Mouse (Mus musculus) embryonic facial prominence, embryonic 14.5 days (tissue): ENCODE data around the gene Ppan. TPM values are rescaled to one million over a fixed set of nuclear protein-coding genes. Genes with fewer than 3 reads are reported as not detected.

Experiments
- ATAC-seq: fragments of 200-750 bp; cut with Nextera tagmentation; 2 replicates; pipeline ENCODE4 v1.8.0; 2017; ENCODE audit warnings: low read depth, moderate number of reproducible peaks, moderate TSS enrichment
- DNase-seq: peaks from one replicate; pipeline ENCODE4 v3.0.0-alpha.2; 2015; ENCODE audit warnings: low spot score
- H3K27ac ChIP-seq: fragments of 300-500 bp; sonication (generic); replicated peaks from 2 replicates; pipeline ENCODE4 v1.5.1; 2014; ENCODE audit warnings: low read depth, mild to moderate bottlenecking, low read length, moderate library complexity
- H3K27me3 ChIP-seq: fragments of 300-500 bp; sonication (generic); replicated peaks from 2 replicates; pipeline ENCODE4 v1.6.1; 2014; ENCODE audit warnings: low read length; ENCODE audit not compliant: control insufficient read depth, insufficient read depth
- H3K36me3 ChIP-seq: fragments of 300-500 bp; sonication (generic); 2 replicates; pipeline ENCODE4 v1.6.1; 2014; ENCODE audit warnings: low read length, mixed read lengths; ENCODE audit not compliant: control insufficient read depth, insufficient read depth
- H3K4me1 ChIP-seq: fragments of 300-500 bp; sonication (generic); 2 replicates; pipeline ENCODE4 v1.6.1; 2014; ENCODE audit warnings: antibody characterized with exemption, low read length; ENCODE audit not compliant: control insufficient read depth, insufficient read depth
- H3K4me2 ChIP-seq: fragments of 300-500 bp; sonication (generic); 2 replicates; pipeline ENCODE4 v1.6.1; 2014; ENCODE audit warnings: low read depth, mild to moderate bottlenecking, low read length, moderate library complexity, mixed read lengths
- H3K4me3 ChIP-seq: fragments of 300-500 bp; sonication (generic); 2 replicates; pipeline ENCODE4 v1.5.1; 2014; ENCODE audit warnings: low read depth, mild to moderate bottlenecking, low read length
- H3K9ac ChIP-seq: fragments of 300-500 bp; sonication (generic); 2 replicates; pipeline ENCODE4 v1.6.1; 2014; ENCODE audit warnings: low read depth, mild to moderate bottlenecking, low read length, moderate library complexity, mixed read lengths
- H3K9me3 ChIP-seq: fragments of 300-500 bp; sonication (generic); 2 replicates; pipeline ENCODE4 v1.6.1; 2016; ENCODE audit warnings: low read length; ENCODE audit not compliant: control insufficient read depth
- WGBS: fragments of 180-500 bp; shearing (Covaris S2); extraction: QIAGEN DNeasy Blood & Tissue Kit; methylation state at CpG from one replicate; pipeline ENCODE4 v1.1.7; 2014; 5-methylcytosine and 5-hydroxymethylcytosine counted together
- polyA plus RNA-seq: library from polyadenylated mRNA; unstranded; fragments of >200 nt; fragmentation: Nextera tagmentation; extraction: Ambion mirVana; gene quantifications from 2 replicates; pipeline ENCODE4 v1.2.1, GENCODE M21; 2014

Gene Ppan
- polyA plus RNA-seq, 1 experiment from 2014 or later, result 65.7 TPM

DNA sequence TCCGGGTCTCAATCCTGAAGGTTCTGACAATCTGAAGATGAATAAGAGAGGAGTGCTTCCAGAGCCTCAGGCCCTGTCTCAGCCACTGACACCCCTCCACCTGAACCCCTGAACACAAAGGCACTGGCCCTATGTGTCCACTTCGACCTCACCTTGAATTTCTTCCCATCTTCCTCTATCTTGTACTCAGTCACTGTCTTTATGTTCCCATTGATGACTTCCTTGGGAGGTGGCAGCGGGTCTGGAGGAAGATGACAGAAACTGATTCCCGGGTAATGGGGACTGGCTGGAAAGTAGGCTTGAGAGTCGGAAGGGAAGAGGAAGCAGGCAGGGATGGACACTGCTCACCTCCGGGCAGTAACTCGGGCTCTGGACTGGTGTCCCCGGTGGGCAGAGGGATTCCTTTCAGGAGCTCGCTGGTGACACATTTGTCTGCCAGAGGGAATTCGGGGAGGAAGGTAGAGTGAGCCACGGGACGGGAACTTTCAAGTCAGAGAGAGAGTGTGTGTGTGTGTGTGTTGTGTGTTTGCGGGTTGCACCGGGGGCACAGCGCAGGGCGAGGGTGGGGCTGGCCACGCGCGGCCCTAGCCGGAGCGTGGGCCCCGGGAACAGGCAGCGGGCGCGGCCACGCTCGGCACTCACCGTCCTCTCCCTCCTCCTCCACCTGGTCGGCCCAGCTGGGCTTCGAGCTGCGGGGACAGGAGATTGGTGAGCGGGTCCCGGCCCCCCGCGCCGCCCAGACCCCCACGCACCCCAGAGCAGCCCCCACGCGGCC lies 9.9 kb downstream of the Ppan start:
- peaks cover 7% of the 10 kb centered on the region; the same call in 1 of the 2 replicates for H3K4me1 ChIP-seq
- peak overlapping the region; percentile 96 for H3K9ac ChIP-seq
- peak overlapping the region; percentile 67 for H3K4me2 ChIP-seq
- peak overlapping the region; percentile 93 for H3K4me3 ChIP-seq
- WGBS, result 6% methylated on average over 20 of the region's 39 CpGs
- 0 out of 2 replicates have a peak overlapping the region, but pooled peaks have one; percentile 40 for H3K27ac ChIP-seq
- H3K27me3 ChIP-seq, result no peaks in the 10 kb centered on the region
- DNase-seq (no peak), ATAC-seq (peak; percentile 42)
- H3K36me3 ChIP-seq, result peaks cover 39% of the 10 kb centered on the region
- no peaks in the 10 kb centered on the region for H3K9me3 ChIP-seq

- 4% methylated on average over 34 of the region's 34 CpGs for WGBS
- ATAC-seq, result peak; percentile 90
- Histone ChIP-seq H3K36me3 (peaks cover 33% of the 10 kb centered on the region), H3K4me1 (peaks cover 7% of the 10 kb centered on the region; the same call in 1 of the 2 replicates), H3K9me3 (no peaks in the 10 kb centered on the region), H3K4me3 (peak within 1 kb of the TSS; percentile 93), H3K27me3 (no peaks in the 10 kb centered on the region), H3K27ac (0 out of 2 replicates have a peak within 1 kb of the TSS, but pooled peaks have one; percentile 40), H3K9ac (peak within 1 kb of the TSS; percentile 96), H3K4me2 (peak within 1 kb of the TSS; percentile 67)
- DNase-seq, result peak; percentile 94
These were observed 10.6 kb downstream of the Ppan start, which contains the start of gene Eif3g for GRCm38 (mm10) chr9:20898511-20899073. Gene Eif3g, minus strand, starts transcription at chr9:20898623.

- Histone ChIP-seq H3K4me2 (no peak overlapping the region), H3K9ac (no peak overlapping the region), H3K4me3 (no peak overlapping the region), H3K27ac (no peak overlapping the region), H3K9me3 (no peaks in the 10 kb centered on the region), H3K4me1 (peaks cover 7% of the 10 kb centered on the region; the same call in 1 of the 2 replicates), H3K27me3 (no peaks in the 10 kb centered on the region), H3K36me3 (peaks cover 24% of the 10 kb centered on the region)
- 11% methylated on average over 13 of the region's 13 CpGs for WGBS
- DNase-seq (peak; percentile 60), ATAC-seq (0 out of 2 replicates have a peak, but pooled peaks have one; percentile 6)
These were observed 13.6 kb downstream of the Ppan start for GRCm38 (mm10) chr9:20901466-20902173.

DNA sequence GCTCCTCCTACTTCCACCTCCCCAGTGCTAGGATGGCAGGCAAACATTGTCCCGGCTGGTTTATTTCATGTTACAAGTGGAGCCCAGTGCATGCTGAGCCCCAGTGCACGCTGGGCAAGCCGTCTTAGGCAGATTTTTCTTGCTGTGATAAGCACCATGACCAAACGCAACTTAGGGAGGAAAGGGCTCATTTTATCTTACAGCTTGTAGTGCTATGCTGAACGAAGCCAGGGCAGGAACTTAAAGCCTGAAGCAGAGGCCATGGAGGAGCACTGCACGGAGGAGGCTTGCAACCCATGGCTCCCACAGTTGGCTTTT lies 14.2 kb downstream of the Ppan start:
- no peak overlapping the region for H3K4me2 ChIP-seq
- WGBS, result 36% methylated on average over 6 of the region's 6 CpGs
- H3K4me1 ChIP-seq, result peaks cover 6% of the 10 kb centered on the region; the same call in 1 of the 2 replicates
- DNase-seq (no peak), ATAC-seq (no peak)
- H3K9me3 ChIP-seq, result no peaks in the 10 kb centered on the region
- H3K4me3 ChIP-seq, result no peak overlapping the region
- H3K9ac ChIP-seq, result no peak overlapping the region
- no peaks in the 10 kb centered on the region for H3K27me3 ChIP-seq
- H3K27ac ChIP-seq, result no peak overlapping the region
- peaks cover 27% of the 10 kb centered on the region for H3K36me3 ChIP-seq

- DNase-seq (no peak), ATAC-seq (no peak)
- Histone ChIP-seq H3K4me3 (no peak overlapping the region), H3K27ac (no peak overlapping the region), H3K4me1 (no peaks in the 10 kb centered on the region), H3K36me3 (peaks cover 99% of the 10 kb centered on the region), H3K4me2 (no peak overlapping the region), H3K9me3 (no peaks in the 10 kb centered on the region), H3K27me3 (no peaks in the 10 kb centered on the region), H3K9ac (no peak overlapping the region)
- WGBS, result 92% methylated on average over 9 of the region's 9 CpGs
These were observed 22.0 kb downstream of the Ppan start for GRCm38 (mm10) chr9:20909948-20910347.

GRCm38 (mm10) chr9:20916160-20916559 lies 28.2 kb downstream of the Ppan start:
- H3K36me3 ChIP-seq, result peaks cover 100% of the 10 kb centered on the region

GRCm38 (mm10) chr9:20923258-20923657 lies 35.3 kb downstream of the Ppan start:
- Histone ChIP-seq H3K4me3 (no peak overlapping the region), H3K4me1 (no peaks in the 10 kb centered on the region), H3K36me3 (peaks cover 100% of the 10 kb centered on the region), H3K27me3 (no peaks in the 10 kb centered on the region), H3K4me2 (no peak overlapping the region), H3K9ac (no peak overlapping the region), H3K9me3 (no peaks in the 10 kb centered on the region), H3K27ac (no peak overlapping the region)
- no peak for DNase-seq
- WGBS, result 98% methylated on average over 3 of the region's 3 CpGs
- ATAC-seq, result no peak

More at GRCm38 (mm10) chr9:20916160-20916559, 28.2 kb downstream of the Ppan start:
- Histone ChIP-seq H3K4me1 (no peaks in the 10 kb centered on the region), H3K27ac (no peak overlapping the region), H3K9ac (no peak overlapping the region), H3K9me3 (no peaks in the 10 kb centered on the region), H3K4me3 (no peak overlapping the region), H3K27me3 (no peaks in the 10 kb centered on the region), H3K4me2 (no peak overlapping the region)
- ATAC-seq (no peak), DNase-seq (no peak)
- WGBS, result 85% methylated on average over 4 of the region's 4 CpGs
